Mouse (Mus musculus): ENCODE measurements around the gene Rxfp3.

Rxfp3 gene

GRCm38 (mm10) chr15:11037711-11038110 lies at the start of gene Rxfp3:
Rxfp3 (minus strand) TSS chr15:11037991.
- DNase-seq (ENCODE audit: low read depth, low spot score): no peak

GRCm38 (mm10) chr15:11084993-11085365 lies 47.2 kb upstream of the Rxfp3 start:
- DNase-seq (ENCODE audit: low read depth, low spot score): no peak

GRCm38 (mm10) chr15:11084241-11084992 lies 46.6 kb upstream of the Rxfp3 start:
- no peak for DNase-seq (ENCODE audit: low read depth, low spot score)

GRCm38 (mm10) chr15:11083678-11084077 lies 45.9 kb upstream of the Rxfp3 start:
- DNase-seq (ENCODE audit: low read depth, low spot score): no peak

GRCm38 (mm10) chr15:11082961-11083569 lies 45.3 kb upstream of the Rxfp3 start:
- no peak for DNase-seq (ENCODE audit: low read depth, low spot score)

GRCm38 (mm10) chr15:11075726-11076361 lies 38.1 kb upstream of the Rxfp3 start:
- DNase-seq (ENCODE audit: low read depth, low spot score): no peak

- DNase-seq (ENCODE audit: low read depth, low spot score): no peak
These were observed 30.1 kb upstream of the Rxfp3 start for GRCm38 (mm10) chr15:11067891-11068290.

- no peak for DNase-seq (ENCODE audit: low read depth, low spot score)
These were observed 28.5 kb upstream of the Rxfp3 start for GRCm38 (mm10) chr15:11066299-11066698.

- DNase-seq (ENCODE audit: low read depth, low spot score): no peak
These were observed 27.9 kb upstream of the Rxfp3 start for GRCm38 (mm10) chr15:11065528-11066171.

- DNase-seq (ENCODE audit: low read depth, low spot score): no peak
These were observed 27.0 kb upstream of the Rxfp3 start, which contains the start of gene Adamts12 for GRCm38 (mm10) chr15:11064558-11065411. Adamts12 (plus strand) TSS chr15:11064790.

- no peak for DNase-seq (ENCODE audit: low read depth, low spot score)
These were observed 26.4 kb upstream of the Rxfp3 start for GRCm38 (mm10) chr15:11064160-11064557.

- no peak for DNase-seq (ENCODE audit: low read depth, low spot score)
These were observed 25.1 kb upstream of the Rxfp3 start for GRCm38 (mm10) chr15:11062903-11063302.

- no peak for DNase-seq (ENCODE audit: low read depth, low spot score)
These were observed 16.8 kb upstream of the Rxfp3 start for GRCm38 (mm10) chr15:11054440-11055080.

- no peak for DNase-seq (ENCODE audit: low read depth, low spot score)
These were observed 16.1 kb upstream of the Rxfp3 start for GRCm38 (mm10) chr15:11053678-11054439.

- no peak for DNase-seq (ENCODE audit: low read depth, low spot score)
These were observed 5.0 kb upstream of the Rxfp3 start for GRCm38 (mm10) chr15:11042828-11043227.

GRCm38 (mm10) chr15:11041229-11041628 lies 3.4 kb upstream of the Rxfp3 start:
- no peak for DNase-seq (ENCODE audit: low read depth, low spot score)

GRCm38 (mm10) chr15:11040067-11040466 lies 2.3 kb upstream of the Rxfp3 start:
- DNase-seq (ENCODE audit: low read depth, low spot score): no peak

GRCm38 (mm10) chr15:11038476-11038875 lies 685 bp upstream of the Rxfp3 start:
- DNase-seq (ENCODE audit: low read depth, low spot score): peak; percentile 42

- no peak for DNase-seq (ENCODE audit: low read depth, low spot score)
These were observed 455 bp downstream of the Rxfp3 start for GRCm38 (mm10) chr15:11037376-11037695.
